Mouse (Mus musculus): Measurements from ENCODE around the gene Dlk1. TPM values are rescaled to one million over a fixed set of nuclear protein-coding genes. Genes with fewer than 3 reads are reported as not detected.
A peak's percentile ranks its signal among the peaks of the same experiment; 100 is the strongest.

The Dlk1 gene
- polyA plus RNA-seq, 1 experiment: not detected

GRCm38 (mm10) chr12:109425982-109426381 is 26.6 kb upstream of the Dlk1 start:
- TF ChIP-seq FOSL1 (IDR thresholded peaks at IDR 0.05; ENCODE audit: insufficient read depth, low read length, poor library complexity, severe bottlenecking): no peak
- no peak for TF ChIP-seq MAX (IDR thresholded peaks at IDR 0.05)
- no peak for TF ChIP-seq MYOG (IDR thresholded peaks at IDR 0.05; ENCODE audit: control insufficient read depth, extremely low read depth, insufficient read length)
- TF ChIP-seq CTCF (IDR thresholded peaks at IDR 0.05; ENCODE audit: control insufficient read depth, insufficient read depth, insufficient read length): no peak
- TF ChIP-seq USF1 (IDR thresholded peaks at IDR 0.05; ENCODE audit: low read depth): no peak
- no peak for TF ChIP-seq MYOD1 (IDR thresholded peaks at IDR 0.05; ENCODE audit: control insufficient read depth, insufficient read length, low read depth)
- no peak for TF ChIP-seq CEBPB (IDR thresholded peaks at IDR 0.05; ENCODE audit: low read depth)
- H3K79me2 ChIP-seq (ENCODE audit: control insufficient read depth, insufficient read depth): no peaks in the 10 kb centered on the region
- H3K36me3 ChIP-seq (ENCODE audit: control insufficient read depth, insufficient read depth): no peaks in the 10 kb centered on the region
- H3K4me3 ChIP-seq (ENCODE audit: insufficient read depth, poor library complexity, severe bottlenecking): no peak overlapping the region
- no peaks in the 10 kb centered on the region for H3K79me3 ChIP-seq (ENCODE audit: low read depth)
- no peak overlapping the region for H3ac ChIP-seq (ENCODE audit: control insufficient read depth, insufficient read length, low read depth)
- no peaks in the 10 kb centered on the region for H3K27me3 ChIP-seq (ENCODE audit: control insufficient read depth, insufficient read depth, insufficient read length)

- H3K79me3 ChIP-seq (ENCODE audit: low read depth): no peaks in the 10 kb centered on the region
- H3K36me3 ChIP-seq (ENCODE audit: control insufficient read depth, insufficient read depth): no peaks in the 10 kb centered on the region
- no peaks in the 10 kb centered on the region for H3K79me2 ChIP-seq (ENCODE audit: control insufficient read depth, insufficient read depth)
- H3K4me3 ChIP-seq (ENCODE audit: insufficient read depth, poor library complexity, severe bottlenecking): no peak overlapping the region
- TF ChIP-seq USF1 (IDR thresholded peaks at IDR 0.05; ENCODE audit: low read depth) (no peak), CTCF (IDR thresholded peaks at IDR 0.05; ENCODE audit: control insufficient read depth, insufficient read depth, insufficient read length) (no peak), MYOD1 (IDR thresholded peaks at IDR 0.05; ENCODE audit: control insufficient read depth, insufficient read length, low read depth) (no peak), FOSL1 (IDR thresholded peaks at IDR 0.05; ENCODE audit: insufficient read depth, low read length, poor library complexity, severe bottlenecking) (no peak), MYOG (IDR thresholded peaks at IDR 0.05; ENCODE audit: control insufficient read depth, extremely low read depth, insufficient read length) (no peak), CEBPB (IDR thresholded peaks at IDR 0.05; ENCODE audit: low read depth) (no peak), MAX (IDR thresholded peaks at IDR 0.05) (no peak)
- H3K27me3 ChIP-seq (ENCODE audit: control insufficient read depth, insufficient read depth, insufficient read length): no peaks in the 10 kb centered on the region
- H3ac ChIP-seq (ENCODE audit: control insufficient read depth, insufficient read length, low read depth): no peak overlapping the region
These were observed 20.0 kb upstream of the Dlk1 start for GRCm38 (mm10) chr12:109432475-109433130.

GRCm38 (mm10) chr12:109436367-109436807 is 16.2 kb upstream of the Dlk1 start:
- Histone ChIP-seq H3ac (ENCODE audit: control insufficient read depth, insufficient read length, low read depth) (no peak overlapping the region), H3K79me3 (ENCODE audit: low read depth) (no peaks in the 10 kb centered on the region), H3K36me3 (ENCODE audit: control insufficient read depth, insufficient read depth) (no peaks in the 10 kb centered on the region), H3K4me3 (ENCODE audit: insufficient read depth, poor library complexity, severe bottlenecking) (no peak overlapping the region), H3K79me2 (ENCODE audit: control insufficient read depth, insufficient read depth) (no peaks in the 10 kb centered on the region), H3K27me3 (ENCODE audit: control insufficient read depth, insufficient read depth, insufficient read length) (no peaks in the 10 kb centered on the region)
- TF ChIP-seq CTCF (IDR thresholded peaks at IDR 0.05; ENCODE audit: control insufficient read depth, insufficient read depth, insufficient read length): peak; percentile 41
- no peak for TF ChIP-seq MAX (IDR thresholded peaks at IDR 0.05)

DNA sequence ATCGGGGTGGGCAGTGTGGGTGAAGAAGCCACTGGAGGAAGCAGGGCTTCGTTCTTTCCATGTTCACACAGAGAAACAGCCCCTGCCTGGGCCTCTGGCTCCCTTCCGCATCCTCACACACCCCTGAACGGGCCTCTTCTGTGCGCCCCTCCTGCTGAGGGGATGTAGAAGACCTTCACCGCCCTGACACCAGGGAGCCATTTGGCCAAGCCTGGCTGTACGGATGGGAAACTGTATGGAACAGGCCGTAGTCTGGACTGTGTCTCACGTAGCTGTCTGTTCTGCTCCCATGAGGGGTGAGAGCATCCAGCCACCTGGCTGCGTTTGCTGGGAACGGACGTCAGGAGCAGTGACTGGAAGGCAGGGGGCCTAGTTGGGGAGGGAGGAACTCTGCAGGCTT is 15.8 kb upstream of the Dlk1 start:
- Histone ChIP-seq H3K36me3 (ENCODE audit: control insufficient read depth, insufficient read depth) (no peaks in the 10 kb centered on the region), H3K27me3 (ENCODE audit: control insufficient read depth, insufficient read depth, insufficient read length) (no peaks in the 10 kb centered on the region), H3K79me2 (ENCODE audit: control insufficient read depth, insufficient read depth) (no peaks in the 10 kb centered on the region), H3K4me3 (ENCODE audit: insufficient read depth, poor library complexity, severe bottlenecking) (no peak overlapping the region), H3K79me3 (ENCODE audit: low read depth) (no peaks in the 10 kb centered on the region), H3ac (ENCODE audit: control insufficient read depth, insufficient read length, low read depth) (no peak overlapping the region)
- TF ChIP-seq MAX (IDR thresholded peaks at IDR 0.05) (no peak), CEBPB (IDR thresholded peaks at IDR 0.05; ENCODE audit: low read depth) (no peak), CTCF (IDR thresholded peaks at IDR 0.05; ENCODE audit: control insufficient read depth, insufficient read depth, insufficient read length) (no peak), FOSL1 (IDR thresholded peaks at IDR 0.05; ENCODE audit: insufficient read depth, low read length, poor library complexity, severe bottlenecking) (no peak), USF1 (IDR thresholded peaks at IDR 0.05; ENCODE audit: low read depth) (no peak), MYOG (IDR thresholded peaks at IDR 0.05; ENCODE audit: control insufficient read depth, extremely low read depth, insufficient read length) (no peak), MYOD1 (IDR thresholded peaks at IDR 0.05; ENCODE audit: control insufficient read depth, insufficient read length, low read depth) (no peak)

DNA sequence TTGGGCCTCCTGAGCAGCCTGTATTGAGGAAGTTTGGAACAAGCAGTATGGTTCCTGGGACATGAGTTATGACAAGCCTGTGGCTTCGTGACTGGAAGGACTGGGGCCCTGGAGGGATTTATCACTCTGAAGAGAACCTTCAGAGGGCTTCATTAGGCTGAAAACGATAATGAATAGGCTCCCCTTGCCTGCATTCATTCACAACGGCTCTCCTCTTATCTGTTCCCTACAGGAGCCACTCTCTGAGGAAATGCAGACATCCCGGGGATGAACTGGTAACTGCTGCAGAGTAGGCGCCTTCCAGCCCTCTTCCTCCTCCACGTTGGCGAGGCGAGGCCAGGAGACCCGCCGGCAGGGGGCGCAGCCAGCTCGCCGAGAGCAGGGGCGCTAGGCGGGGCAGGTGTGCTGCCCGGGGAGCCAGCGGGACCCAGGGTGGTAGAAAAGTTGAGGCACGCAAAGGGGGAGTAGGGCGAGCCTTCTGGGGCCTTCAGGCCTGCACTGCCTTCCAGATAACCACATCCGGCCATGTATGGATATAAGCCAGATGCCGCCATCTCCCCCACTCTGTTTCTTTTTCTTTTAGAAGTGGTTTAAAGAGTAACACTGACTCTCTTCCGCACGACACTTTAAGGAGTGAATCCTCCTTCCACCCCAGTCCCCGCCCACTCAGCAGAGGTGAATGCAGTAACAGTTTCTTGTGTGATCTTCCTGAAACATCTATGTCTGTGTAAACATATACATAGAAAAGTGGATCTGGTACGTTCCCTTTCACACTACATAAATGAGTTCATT is 14.9 kb upstream of the Dlk1 start:
- H3K4me3 ChIP-seq (ENCODE audit: insufficient read depth, poor library complexity, severe bottlenecking): no peak overlapping the region

More for the DNA sequence above, 14.9 kb upstream of the Dlk1 start:
- Histone ChIP-seq H3K36me3 (ENCODE audit: control insufficient read depth, insufficient read depth) (no peaks in the 10 kb centered on the region), H3K27me3 (ENCODE audit: control insufficient read depth, insufficient read depth, insufficient read length) (no peaks in the 10 kb centered on the region), H3ac (ENCODE audit: control insufficient read depth, insufficient read length, low read depth) (no peak overlapping the region), H3K79me3 (ENCODE audit: low read depth) (no peaks in the 10 kb centered on the region), H3K79me2 (ENCODE audit: control insufficient read depth, insufficient read depth) (no peaks in the 10 kb centered on the region)
- TF ChIP-seq MAX (IDR thresholded peaks at IDR 0.05) (no peak), CEBPB (IDR thresholded peaks at IDR 0.05; ENCODE audit: low read depth) (no peak), FOSL1 (IDR thresholded peaks at IDR 0.05; ENCODE audit: insufficient read depth, low read length, poor library complexity, severe bottlenecking) (no peak), USF1 (IDR thresholded peaks at IDR 0.05; ENCODE audit: low read depth) (no peak), CTCF (IDR thresholded peaks at IDR 0.05; ENCODE audit: control insufficient read depth, insufficient read depth, insufficient read length) (peak; percentile 70), MYOG (IDR thresholded peaks at IDR 0.05; ENCODE audit: control insufficient read depth, extremely low read depth, insufficient read length) (no peak), MYOD1 (IDR thresholded peaks at IDR 0.05; ENCODE audit: control insufficient read depth, insufficient read length, low read depth) (no peak)

Measured in C2C12 (cell line).